8 mouse cellular contexts compared by ENCODE assay signal in the genomic region with DNA sequence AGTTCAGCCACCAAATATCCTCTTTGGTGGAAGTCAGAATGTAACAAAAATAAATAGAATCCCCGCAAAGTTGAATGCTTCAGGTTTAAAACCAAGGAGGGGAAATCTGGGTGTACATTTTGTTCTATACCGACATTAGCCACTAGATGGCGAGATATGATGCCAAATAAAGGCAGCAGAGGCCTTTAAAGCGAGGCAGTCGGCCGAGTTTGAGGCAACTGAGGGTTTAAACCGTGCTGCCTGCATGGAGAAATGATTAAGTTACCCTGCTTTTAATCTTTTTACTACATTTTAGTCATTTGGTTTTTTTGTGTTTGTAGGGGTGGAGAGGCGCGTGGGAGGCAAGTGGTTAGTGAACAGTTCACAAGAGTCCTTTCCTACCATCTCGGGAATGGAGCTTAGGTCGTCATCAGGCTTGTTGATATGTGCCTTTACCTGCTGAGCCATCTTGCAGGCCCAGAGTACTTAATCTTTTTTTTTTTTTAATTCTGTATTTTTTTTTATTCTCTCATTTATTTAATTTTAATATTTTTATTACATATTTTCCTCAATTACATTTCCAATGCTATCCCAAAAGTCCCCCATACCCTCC.
DNase-seq lines count a peak whose midpoint lies in the region; ATAC-seq lines count a peak whose summit lies in the region.

No protein-coding gene starts in this region.

- H3K4me1 ChIP-seq in forebrain, embryonic 13.5 days = no peaks in the 10 kb centered on the region
- no peaks in the 10 kb centered on the region for H3K4me1 ChIP-seq in hindbrain, embryonic 13.5 days (replicated peaks)

- ATAC-seq in forebrain, embryonic 13.5 days = peak; percentile 91
- ATAC-seq in hindbrain, embryonic 13.5 days (ENCODE audit: low FRiP score) = peak; percentile 83; the same call in 1 of the 2 replicates
- peak; percentile 78 for ATAC-seq in megakaryocyte, adult 5-6 weeks (ENCODE audit: poor library complexity, severe bottlenecking)

- no peak overlapping the region for H3K9ac ChIP-seq in forebrain, embryonic 13.5 days
- H3K9ac ChIP-seq in hindbrain, embryonic 13.5 days = no peak overlapping the region

- H3K4me3 ChIP-seq in forebrain, embryonic 13.5 days = no peak overlapping the region
- no peak overlapping the region for H3K4me3 ChIP-seq in hindbrain, embryonic 13.5 days

- intact Hi-C loops in heart, postnatal 25 days (cut with DNase I) = loop anchor here (5.0 to 10.0 kb wide), 3 partner anchors 189 to 794 kb away; no protein-coding TSS in a partner anchor

- 16% methylated on average over 11 of the region's 11 CpGs for WGBS in forebrain, embryonic 13.5 days
- 20% methylated on average over 11 of the region's 11 CpGs for WGBS in hindbrain, embryonic 13.5 days

- H3K27me3 ChIP-seq in forebrain, embryonic 13.5 days = no peaks in the 10 kb centered on the region
- H3K27me3 ChIP-seq in hindbrain, embryonic 13.5 days = no peaks in the 10 kb centered on the region

- no peak overlapping the region for H3K4me2 ChIP-seq in forebrain, embryonic 13.5 days
- H3K4me2 ChIP-seq in hindbrain, embryonic 13.5 days = no peak overlapping the region

- H3K27ac ChIP-seq in forebrain, embryonic 13.5 days = no peak overlapping the region
- no peak overlapping the region for H3K27ac ChIP-seq in hindbrain, embryonic 13.5 days

- peak; percentile 59 to 83 for DNase-seq in heart, adult 18-20 months
- no peak for DNase-seq in heart, postnatal 25 days (ENCODE audit: low spot score)
- DNase-seq in brain, embryonic 18.5 days (ENCODE audit: low read depth, low spot score) = peak; percentile 39
- DNase-seq in layer of hippocampus, postnatal 14 days (ENCODE audit: low spot score in 2 of 2) = peak; percentile 52 to 86
- DNase-seq in right cerebral cortex, adult 2 months (ENCODE audit: low spot score in 2 of 2) = peak; percentile 52 to 78

- H3K9me3 ChIP-seq in forebrain, embryonic 13.5 days (replicated peaks) = no peaks in the 10 kb centered on the region
- H3K9me3 ChIP-seq in hindbrain, embryonic 13.5 days = no peaks in the 10 kb centered on the region; the same call in 1 of the 2 replicates

- no peaks in the 10 kb centered on the region for H3K36me3 ChIP-seq in forebrain, embryonic 13.5 days (ENCODE audit: poor library complexity, severe bottlenecking)
- H3K36me3 ChIP-seq in hindbrain, embryonic 13.5 days = no peaks in the 10 kb centered on the region
